Mouse (Mus musculus): Measurements from ENCODE around the gene Cox5a. TPM values are rescaled to one million over a fixed set of nuclear protein-coding genes. Genes with fewer than 3 reads are reported as not detected.

The Cox5a gene
- total and polyA plus RNA-seq, 2 experiments, result 299 to 522 TPM

GRCm38 (mm10) chr9:57504381-57504700, 16.7 kb upstream of the Cox5a start:
- TF ChIP-seq POLR2A (IDR thresholded peaks at IDR 0.05; ENCODE audit: extremely low read depth, insufficient read depth, low read length) (no peak), CTCF (IDR thresholded peaks at IDR 0.05; ENCODE audit: low read depth, low read length) (peak; percentile 29)
- DNase-seq (ENCODE audit: extremely low read depth, low read depth, low spot score), result no peak
- H3K79me2 ChIP-seq (ENCODE audit: control insufficient read depth, insufficient read depth, low read length), result no peaks in the 10 kb centered on the region
- 2% methylated on average over 34 of the region's 34 CpGs for WGBS
- no peaks in the 10 kb centered on the region for H3K4me1 ChIP-seq (ENCODE audit: control insufficient read depth, insufficient read depth, low read length)
- H3K27me3 ChIP-seq (ENCODE audit: control insufficient read depth, insufficient read depth, low read length), result peaks cover 6% of the 10 kb centered on the region
- no peak overlapping the region for H3K9ac ChIP-seq (ENCODE audit: low read depth, low read length)
- peak overlapping the region; percentile 39; the same call in 1 of the 2 replicates for H3K4me3 ChIP-seq (ENCODE audit: insufficient read depth, low read depth, low read length)
- no peak overlapping the region for H3K27ac ChIP-seq (replicated peaks; ENCODE audit: insufficient read depth, low read depth, low read length)
- no peaks in the 10 kb centered on the region for H3K36me3 ChIP-seq (ENCODE audit: control insufficient read depth, insufficient read depth, low read length)

GRCm38 (mm10) chr9:57504891-57505290, 16.2 kb upstream of the Cox5a start:
- TF ChIP-seq POLR2A (IDR thresholded peaks at IDR 0.05; ENCODE audit: extremely low read depth, insufficient read depth, low read length), result no peak
- TF ChIP-seq CTCF (IDR thresholded peaks at IDR 0.05; ENCODE audit: low read depth, low read length), result no peak
- no peak for DNase-seq (ENCODE audit: extremely low read depth, low read depth, low spot score)
- Histone ChIP-seq H3K27ac (replicated peaks; ENCODE audit: insufficient read depth, low read depth, low read length) (no peak overlapping the region), H3K9ac (ENCODE audit: low read depth, low read length) (no peak overlapping the region), H3K4me1 (ENCODE audit: control insufficient read depth, insufficient read depth, low read length) (no peaks in the 10 kb centered on the region), H3K79me2 (ENCODE audit: control insufficient read depth, insufficient read depth, low read length) (no peaks in the 10 kb centered on the region), H3K36me3 (ENCODE audit: control insufficient read depth, insufficient read depth, low read length) (no peaks in the 10 kb centered on the region), H3K27me3 (ENCODE audit: control insufficient read depth, insufficient read depth, low read length) (peaks cover 6% of the 10 kb centered on the region), H3K4me3 (ENCODE audit: insufficient read depth, low read depth, low read length) (no peak overlapping the region)
- WGBS, result 58% methylated on average over 10 of the region's 10 CpGs

- H3K27me3 ChIP-seq (ENCODE audit: control insufficient read depth, insufficient read depth, low read length), result peaks cover 6% of the 10 kb centered on the region
Observed at GRCm38 (mm10) chr9:57505700-57506099, 15.4 kb upstream of the Cox5a start.

GRCm38 (mm10) chr9:57510577-57510976, 10.5 kb upstream of the Cox5a start:
- H3K4me1 ChIP-seq (ENCODE audit: control insufficient read depth, insufficient read depth, low read length), result no peaks in the 10 kb centered on the region
- TF ChIP-seq POLR2A (IDR thresholded peaks at IDR 0.05; ENCODE audit: extremely low read depth, insufficient read depth, low read length) (no peak), CTCF (IDR thresholded peaks at IDR 0.05; ENCODE audit: low read depth, low read length) (no peak)
- DNase-seq (ENCODE audit: extremely low read depth, low read depth, low spot score), result no peak
- H3K27ac ChIP-seq (replicated peaks; ENCODE audit: insufficient read depth, low read depth, low read length), result no peak overlapping the region
- H3K79me2 ChIP-seq (ENCODE audit: control insufficient read depth, insufficient read depth, low read length), result no peaks in the 10 kb centered on the region
- H3K9ac ChIP-seq (ENCODE audit: low read depth, low read length), result no peak overlapping the region
- H3K36me3 ChIP-seq (ENCODE audit: control insufficient read depth, insufficient read depth, low read length), result no peaks in the 10 kb centered on the region
- 90% methylated on average over 2 of the region's 2 CpGs for WGBS
- H3K27me3 ChIP-seq (ENCODE audit: control insufficient read depth, insufficient read depth, low read length), result no peaks in the 10 kb centered on the region
- no peak overlapping the region for H3K4me3 ChIP-seq (ENCODE audit: insufficient read depth, low read depth, low read length)

More at GRCm38 (mm10) chr9:57505700-57506099, 15.4 kb upstream of the Cox5a start:
- H3K27ac ChIP-seq (replicated peaks; ENCODE audit: insufficient read depth, low read depth, low read length), result no peak overlapping the region
- 15% methylated on average over 8 of the region's 8 CpGs for WGBS
- H3K79me2 ChIP-seq (ENCODE audit: control insufficient read depth, insufficient read depth, low read length), result no peaks in the 10 kb centered on the region
- TF ChIP-seq CTCF (IDR thresholded peaks at IDR 0.05; ENCODE audit: low read depth, low read length) (no peak), POLR2A (IDR thresholded peaks at IDR 0.05; ENCODE audit: extremely low read depth, insufficient read depth, low read length) (no peak)
- H3K4me3 ChIP-seq (ENCODE audit: insufficient read depth, low read depth, low read length), result no peak overlapping the region
- no peaks in the 10 kb centered on the region for H3K4me1 ChIP-seq (ENCODE audit: control insufficient read depth, insufficient read depth, low read length)
- DNase-seq (ENCODE audit: extremely low read depth, low read depth, low spot score), result no peak
- H3K36me3 ChIP-seq (ENCODE audit: control insufficient read depth, insufficient read depth, low read length), result no peaks in the 10 kb centered on the region
- no peak overlapping the region for H3K9ac ChIP-seq (ENCODE audit: low read depth, low read length)

GRCm38 (mm10) chr9:57517113-57517512, 4.0 kb upstream of the Cox5a start:
- Histone ChIP-seq H3K4me3 (ENCODE audit: insufficient read depth, low read depth, low read length) (no peak overlapping the region), H3K27me3 (ENCODE audit: control insufficient read depth, insufficient read depth, low read length) (no peaks in the 10 kb centered on the region), H3K27ac (replicated peaks; ENCODE audit: insufficient read depth, low read depth, low read length) (no peak overlapping the region), H3K36me3 (ENCODE audit: control insufficient read depth, insufficient read depth, low read length) (no peaks in the 10 kb centered on the region), H3K79me2 (ENCODE audit: control insufficient read depth, insufficient read depth, low read length) (peaks cover 5% of the 10 kb centered on the region; the same call in 1 of the 2 replicates), H3K4me1 (ENCODE audit: control insufficient read depth, insufficient read depth, low read length) (0 out of 2 replicates have a peak, but pooled peaks cover 1% of the 10 kb centered on the region), H3K9ac (ENCODE audit: low read depth, low read length) (no peak overlapping the region)
- peak; percentile 39 for DNase-seq (ENCODE audit: extremely low read depth, low read depth, low spot score)
- 7% methylated on average over 3 of the region's 3 CpGs for WGBS
- TF ChIP-seq POLR2A (IDR thresholded peaks at IDR 0.05; ENCODE audit: extremely low read depth, insufficient read depth, low read length) (no peak), CTCF (IDR thresholded peaks at IDR 0.05; ENCODE audit: low read depth, low read length) (no peak)

- 19% methylated on average over 16 of the region's 16 CpGs for WGBS
- no peaks in the 10 kb centered on the region for H3K27me3 ChIP-seq (ENCODE audit: control insufficient read depth, insufficient read depth, low read length)
- peaks cover 23% of the 10 kb centered on the region for H3K4me1 ChIP-seq (ENCODE audit: control insufficient read depth, insufficient read depth, low read length)
- TF ChIP-seq POLR2A (IDR thresholded peaks at IDR 0.05; ENCODE audit: extremely low read depth, insufficient read depth, low read length), result no peak
- no peak for TF ChIP-seq CTCF (IDR thresholded peaks at IDR 0.05; ENCODE audit: low read depth, low read length)
- peaks cover 26% of the 10 kb centered on the region for H3K79me2 ChIP-seq (ENCODE audit: control insufficient read depth, insufficient read depth, low read length)
- H3K4me3 ChIP-seq (ENCODE audit: insufficient read depth, low read depth, low read length), result peak overlapping the region; percentile 77
- H3K36me3 ChIP-seq (ENCODE audit: control insufficient read depth, insufficient read depth, low read length), result no peaks in the 10 kb centered on the region
- peak overlapping the region; percentile 72 for H3K9ac ChIP-seq (ENCODE audit: low read depth, low read length)
- DNase-seq (ENCODE audit: extremely low read depth, low read depth, low spot score), result peak; percentile 54
- H3K27ac ChIP-seq (replicated peaks; ENCODE audit: insufficient read depth, low read depth, low read length), result peak overlapping the region; percentile 82
Observed at GRCm38 (mm10) chr9:57520375-57521055, 559 bp upstream of the Cox5a start.
